Mouse (Mus musculus) cerebellum, adult 9-10 months (tissue): ENCODE measurements at regions not wholly inside any gene's neighbourhood (a gene's known extent, or its start where the extent isn't known, plus 50 kb on each side); places are given as distances from the start of the nearest gene placed in this dataset.
A peak's percentile ranks its signal among the peaks of the same experiment; 100 is the strongest.

Experiments used
- DNase-seq: peaks from one replicate; pipeline ENCODE4 v3.0.0; 2022

DNA sequence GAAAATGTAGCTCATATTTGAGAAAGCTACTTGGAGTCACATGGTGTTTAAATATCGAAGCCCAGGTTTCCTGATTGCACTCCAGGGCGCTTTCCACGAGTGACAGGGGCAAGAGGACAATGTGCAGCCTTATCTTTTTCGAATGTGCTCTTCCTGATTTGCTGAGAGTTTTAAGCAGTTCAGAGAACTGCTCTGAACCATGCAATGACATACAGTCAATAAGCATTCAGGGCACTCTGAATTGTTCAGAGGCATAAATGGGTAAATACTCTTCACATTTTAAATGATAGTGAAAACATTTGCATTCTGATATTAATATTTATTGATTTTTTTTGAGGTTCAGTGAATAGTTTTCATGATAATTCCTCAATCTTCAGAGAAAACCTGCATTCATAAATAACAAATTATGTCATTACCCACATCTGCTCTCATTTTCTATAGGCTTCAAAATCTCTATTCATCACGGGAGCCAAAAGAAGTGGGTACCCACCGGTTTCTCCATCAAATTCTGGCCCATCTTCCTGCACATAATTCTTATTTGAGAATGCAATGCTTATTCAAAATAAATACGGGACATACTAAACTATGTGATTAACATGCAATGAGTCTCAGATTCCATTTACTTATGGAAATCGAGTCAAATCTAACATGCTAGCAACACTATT is 171.7 kb downstream of the Btg1 start:
- DNase-seq, result no peak

DNA sequence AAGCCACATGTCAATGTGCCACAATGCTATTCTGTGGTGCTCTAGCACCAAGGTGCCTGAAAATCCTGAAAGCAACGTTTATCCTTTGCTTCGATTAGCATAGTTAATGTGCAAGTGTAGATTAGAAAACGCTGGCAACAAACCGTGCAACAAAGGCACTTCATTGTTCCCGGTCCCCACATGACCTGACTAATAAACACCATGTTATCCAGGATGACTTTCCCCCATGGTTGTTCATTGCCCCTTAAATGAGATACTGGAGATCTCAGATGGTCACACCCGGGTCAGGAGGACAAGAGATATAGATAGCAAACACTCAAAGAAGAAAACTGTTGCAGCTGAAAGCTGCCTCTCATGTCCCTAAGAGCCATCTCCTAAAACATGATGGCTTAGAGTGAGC is 180.3 kb downstream of the Btg1 start:
- DNase-seq, result no peak

DNA sequence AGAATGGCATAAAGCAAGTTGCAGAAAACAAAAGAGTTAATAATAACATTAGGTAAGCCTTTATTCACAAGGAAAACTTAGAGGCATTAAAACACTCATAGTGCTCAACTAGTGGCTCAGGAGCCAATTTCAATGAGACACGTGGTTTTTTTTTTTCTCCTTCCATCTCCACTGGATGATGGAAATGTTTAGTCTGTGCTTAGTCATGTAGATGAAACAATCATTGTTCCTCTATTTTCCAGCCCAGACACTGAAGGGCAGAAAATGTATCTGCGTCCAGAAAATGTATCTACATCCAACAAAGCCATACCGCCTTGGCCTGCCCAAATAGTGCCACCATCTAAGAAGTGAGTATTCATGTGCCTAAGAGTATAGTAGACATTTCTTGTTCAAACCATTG is 184.0 kb downstream of the Btg1 start:
- no peak for DNase-seq

DNA sequence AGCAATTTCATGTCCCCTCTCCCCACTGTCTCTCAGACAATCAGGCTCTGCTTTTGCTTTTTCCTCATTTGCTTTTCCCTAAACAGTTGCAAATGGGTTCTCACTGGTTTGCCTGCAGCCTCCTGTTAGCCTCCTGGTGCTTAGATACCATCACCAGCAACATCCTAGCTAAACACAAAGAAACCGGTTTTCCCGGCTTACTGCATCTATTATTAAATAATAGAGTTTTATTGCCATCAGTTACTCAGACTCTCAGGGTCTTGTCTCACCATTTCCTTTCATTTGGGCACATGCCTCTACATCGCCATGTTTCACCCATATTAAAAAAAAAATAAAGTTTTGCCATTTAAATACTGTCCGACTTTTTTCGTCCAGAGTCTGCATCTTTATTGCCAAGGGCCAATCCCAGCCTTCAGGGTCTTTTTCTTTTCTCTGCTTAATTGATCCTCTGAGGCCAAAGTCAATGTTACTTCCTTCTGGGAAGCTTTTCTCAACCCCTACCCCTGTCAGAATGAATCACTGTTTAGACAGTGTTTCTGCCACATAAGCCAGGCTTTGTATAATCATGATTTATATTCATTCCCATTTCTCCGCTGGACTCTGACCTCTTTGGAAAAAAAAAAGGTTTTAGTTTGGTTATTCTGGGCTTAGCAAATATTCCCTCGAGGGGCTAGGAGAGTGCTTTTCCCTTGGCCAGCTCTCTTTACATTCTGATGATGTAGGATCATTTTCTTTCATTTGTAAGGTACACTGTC is 187.4 kb downstream of the Btg1 start:
- DNase-seq, result no peak

DNA sequence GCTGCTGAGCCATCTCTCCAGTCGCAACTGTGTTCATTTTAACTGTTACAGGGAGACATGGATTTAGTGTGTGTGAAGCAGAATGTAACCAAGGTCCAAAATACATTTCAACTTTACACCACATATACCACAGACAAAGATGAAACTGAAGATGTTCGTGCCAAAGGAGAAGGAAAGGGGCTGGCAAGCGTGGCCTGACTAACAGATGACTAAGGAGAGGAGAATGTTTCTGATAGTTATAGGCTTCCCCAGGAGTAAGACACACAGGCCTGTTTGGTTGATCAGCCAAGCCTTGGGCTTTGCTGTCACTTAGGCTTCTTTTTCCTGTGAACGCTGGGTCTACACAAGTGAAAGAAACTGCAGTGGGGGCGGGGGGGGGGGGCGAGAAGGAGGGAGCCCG is 189.8 kb downstream of the Btg1 start:
- no peak for DNase-seq

DNA sequence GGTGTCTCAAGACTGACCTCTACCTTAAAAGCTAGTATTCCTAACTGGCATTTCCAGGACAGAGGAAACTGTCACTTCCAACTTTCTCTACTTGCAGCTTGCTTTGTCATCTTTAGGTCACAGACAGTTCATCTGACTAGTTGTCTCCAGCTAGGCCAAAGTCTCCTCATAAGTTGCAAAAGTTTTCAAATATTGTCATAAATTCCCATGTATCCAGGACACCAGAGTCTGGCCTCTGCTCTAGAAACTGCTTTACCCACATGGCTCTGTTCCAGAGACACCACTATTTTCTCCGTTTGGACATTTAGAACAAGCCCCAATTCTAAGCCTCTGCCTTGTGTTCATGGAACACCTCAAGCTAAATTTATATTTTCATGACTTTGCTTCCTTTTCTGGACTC is 205.0 kb downstream of the Btg1 start:
- DNase-seq, result no peak

DNA sequence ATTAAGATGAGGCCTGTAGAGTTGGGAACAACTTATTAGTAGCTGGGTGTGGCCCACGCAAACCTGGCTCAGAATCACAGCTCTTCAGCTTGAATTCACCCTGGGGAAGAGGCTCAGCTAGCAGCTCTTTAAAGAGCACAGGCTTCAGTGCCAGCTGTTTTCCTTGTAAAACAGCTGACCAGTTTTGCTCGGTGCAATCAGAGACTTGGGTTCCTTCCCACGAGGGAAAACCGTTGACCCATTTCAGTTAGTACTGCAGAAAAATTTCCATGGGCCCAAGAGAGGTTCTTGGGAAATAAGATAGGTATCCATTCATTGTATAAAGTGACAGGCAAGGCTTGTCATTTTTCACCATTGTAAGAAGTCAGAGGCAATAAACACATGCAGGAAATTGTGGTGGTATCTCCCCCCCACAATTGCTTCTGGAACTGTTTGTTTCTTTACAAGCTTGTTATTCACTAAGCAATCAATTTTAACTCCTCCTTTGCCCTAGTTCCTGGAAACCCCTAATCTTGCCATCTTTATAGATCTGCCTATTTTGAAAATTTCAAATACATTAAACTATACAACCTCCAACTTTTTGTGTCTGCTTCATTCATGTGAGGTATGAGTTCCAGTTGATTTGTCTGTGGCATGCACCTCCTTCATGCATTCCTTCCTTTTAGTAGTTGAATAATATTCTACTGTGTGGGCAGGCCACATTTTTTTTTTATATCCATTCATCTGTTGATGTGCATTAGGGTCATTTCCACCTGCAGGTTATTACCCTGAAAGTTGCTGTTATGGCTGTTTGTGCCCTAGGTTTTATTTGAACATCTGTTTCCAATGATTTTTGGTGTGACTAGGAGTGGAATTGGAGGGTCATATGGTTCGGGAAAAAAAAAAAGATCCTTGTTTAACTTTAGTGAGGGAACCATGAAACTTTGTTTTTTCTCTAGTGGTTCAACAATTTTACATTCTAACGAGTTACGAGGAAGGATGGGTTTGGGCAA is 205.8 kb downstream of the Btg1 start:
- no peak for DNase-seq

DNA sequence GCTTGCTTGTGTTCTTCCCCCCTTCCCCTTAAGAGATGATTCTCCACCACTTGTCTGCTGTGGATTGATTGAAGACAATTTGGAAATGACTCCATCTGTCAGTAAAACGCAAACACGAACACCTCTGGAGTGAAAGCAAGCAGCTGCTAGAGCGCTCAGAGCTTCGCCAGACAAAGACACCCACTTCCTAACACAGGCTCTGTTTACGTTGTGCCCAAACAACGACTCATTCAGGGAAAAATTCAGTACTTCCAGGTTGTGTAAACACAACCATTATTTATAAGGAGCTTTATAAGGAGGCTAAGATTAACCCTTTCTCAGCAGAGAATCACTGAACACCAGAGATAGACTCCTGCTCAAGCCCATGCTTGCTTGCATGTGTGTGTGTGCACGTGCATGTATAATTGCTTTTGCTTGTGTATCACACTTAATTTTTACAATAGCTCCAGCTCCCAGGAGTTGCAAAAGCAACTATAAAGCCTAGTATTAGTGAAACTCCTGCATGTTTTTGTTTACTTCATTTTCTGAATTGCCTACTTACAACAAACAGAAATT is 209.5 kb downstream of the Btg1 start:
- DNase-seq, result no peak

DNA sequence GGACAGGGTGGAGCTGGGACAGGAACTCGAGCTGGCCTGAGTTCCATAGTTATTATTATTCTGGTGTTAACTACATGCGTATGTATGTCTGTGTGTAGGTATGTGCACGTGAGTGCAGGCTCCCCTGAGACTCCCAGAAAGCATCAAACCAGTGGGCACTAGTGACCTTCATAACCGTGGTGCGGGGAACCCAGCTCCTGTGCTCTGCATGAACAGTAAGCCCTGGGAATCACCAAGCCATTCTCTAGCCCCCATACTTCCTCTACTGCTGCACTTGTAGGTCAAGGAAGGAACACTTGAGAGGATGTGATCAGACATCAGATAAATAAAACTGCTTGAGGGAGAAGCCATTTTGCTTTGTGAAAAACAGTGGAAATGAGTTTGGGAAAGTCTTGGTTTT is 211.2 kb downstream of the Btg1 start:
- peak; percentile 58 for DNase-seq

DNA sequence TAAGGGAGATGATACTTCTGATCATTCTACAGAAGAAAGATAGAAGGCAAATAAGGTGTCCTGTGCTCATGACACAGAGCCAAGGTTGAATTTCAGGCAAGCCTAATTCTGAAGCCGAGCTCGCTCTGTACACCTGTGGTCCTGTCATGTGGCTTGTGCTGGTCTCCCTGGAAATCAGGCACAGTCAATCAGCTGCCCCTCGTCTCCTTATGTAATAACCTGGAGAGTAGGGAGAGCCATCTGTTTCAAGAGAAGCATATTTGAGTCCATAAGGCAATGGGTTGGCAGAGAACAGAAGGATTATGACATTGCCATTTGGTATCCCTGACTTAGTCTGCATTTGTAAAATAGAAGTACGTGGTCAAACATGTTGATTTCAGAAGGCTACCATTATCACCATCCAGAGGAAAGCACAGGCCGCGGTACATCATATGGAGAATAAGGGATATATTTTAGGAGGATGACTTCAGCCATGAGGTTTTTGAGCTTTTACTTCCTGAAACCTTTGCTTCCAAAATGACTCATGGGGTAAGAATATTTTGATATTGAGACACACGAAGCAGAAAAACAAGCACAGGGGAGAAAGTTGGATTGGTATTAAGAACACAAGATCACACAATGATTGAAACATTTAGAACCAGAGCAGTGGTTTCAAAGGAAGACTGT is 211.9 kb downstream of the Btg1 start:
- DNase-seq, result peak; percentile 99

DNA sequence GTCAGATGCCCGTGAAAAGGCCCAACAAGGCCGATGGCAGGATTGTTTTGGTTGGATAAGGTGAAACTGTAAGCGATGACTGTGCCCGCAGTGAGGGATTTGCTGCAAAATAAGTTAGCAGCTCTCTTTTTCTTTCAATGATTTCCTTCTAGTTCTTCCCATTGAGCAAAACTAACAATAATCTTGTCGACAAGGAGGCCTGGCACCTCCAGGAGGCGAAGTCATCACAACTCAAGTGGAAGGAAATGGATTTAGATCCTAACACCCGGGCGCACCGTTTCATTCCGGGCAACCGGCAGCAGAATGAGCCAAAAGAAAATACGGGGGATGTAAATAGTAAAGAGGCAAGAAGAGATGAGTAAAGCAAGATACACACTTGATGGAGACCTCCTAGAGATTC is 214.3 kb downstream of the Btg1 start:
- peak; percentile 72 for DNase-seq

DNA sequence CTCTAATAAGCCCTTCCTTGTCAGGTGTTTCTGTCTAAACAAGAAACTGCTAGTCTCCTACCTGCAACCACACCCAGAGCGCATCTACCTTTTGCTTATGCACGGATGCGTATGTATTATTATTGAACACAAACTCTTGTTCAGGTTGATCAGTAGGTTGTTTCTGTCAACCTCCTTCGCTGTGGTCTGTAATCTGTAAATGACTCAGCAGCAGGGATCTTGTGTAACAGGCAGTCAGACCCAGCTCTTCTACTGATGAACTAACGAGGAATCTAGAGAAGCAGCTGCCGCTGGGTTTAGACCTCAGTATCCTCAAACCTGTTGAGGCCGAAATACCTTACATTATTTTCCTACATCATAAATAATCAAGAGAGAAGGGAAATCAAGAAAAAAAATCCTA is 220.4 kb downstream of the Btg1 start:
- no peak for DNase-seq

DNA sequence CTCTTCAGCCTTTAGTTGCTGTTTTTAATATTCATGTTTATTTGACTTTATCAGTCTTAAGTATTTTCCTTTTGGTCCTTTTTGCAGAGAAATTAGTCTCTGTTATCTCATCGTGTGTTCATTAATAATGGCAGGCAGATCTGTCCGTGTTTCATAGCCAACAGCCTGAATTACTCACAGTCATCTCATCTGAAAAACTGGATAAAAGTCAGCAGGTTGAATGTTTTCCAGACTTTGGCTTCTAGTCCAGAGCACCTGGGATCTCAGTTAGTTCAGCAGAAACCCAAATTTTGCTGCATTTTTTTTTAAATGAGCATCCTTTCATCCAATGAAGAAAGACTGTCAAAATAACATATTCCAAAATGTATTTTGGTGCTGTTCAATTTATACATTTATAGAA is 224.3 kb downstream of the Btg1 start:
- DNase-seq, result peak; percentile 94

DNA sequence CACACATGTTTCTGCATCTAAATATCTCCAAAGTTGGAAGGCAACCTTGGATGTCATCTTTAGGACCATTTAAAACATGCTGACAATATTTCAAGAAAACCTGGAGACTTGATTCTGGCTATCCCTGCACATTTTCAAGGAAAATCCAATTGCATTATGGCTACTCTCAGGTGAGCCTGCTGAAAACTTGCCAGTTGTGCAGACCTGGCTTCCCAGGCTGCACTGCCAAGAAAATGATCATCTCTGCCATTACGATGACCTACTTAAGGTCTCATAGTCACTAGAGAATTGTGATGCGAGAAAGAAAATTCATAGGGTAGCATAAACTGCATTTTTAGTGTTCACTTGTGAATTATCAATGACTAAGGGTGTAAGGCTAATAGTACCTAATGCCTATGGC is 225.2 kb downstream of the Btg1 start:
- peak; percentile 73 for DNase-seq

DNA sequence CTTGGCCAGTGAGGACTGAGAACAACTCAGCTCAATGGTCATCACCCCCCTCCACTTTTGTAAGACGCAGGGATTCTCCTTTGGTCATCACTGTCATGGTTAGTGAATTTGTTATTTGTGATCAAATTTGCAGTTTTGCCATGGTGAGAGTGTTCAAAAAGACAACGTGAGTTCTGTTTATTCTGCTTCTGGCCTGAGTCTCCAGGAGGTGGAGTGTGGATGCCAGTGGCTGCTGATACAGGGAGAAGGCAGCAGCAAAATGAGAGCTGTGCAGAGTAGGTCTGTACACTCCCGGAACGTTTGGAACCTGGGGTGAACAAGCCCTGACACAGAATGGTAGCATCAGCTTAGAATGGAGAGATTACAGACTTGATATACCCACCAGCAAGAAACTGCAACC is 229.1 kb downstream of the Btg1 start:
- peak; percentile 58 for DNase-seq

DNA sequence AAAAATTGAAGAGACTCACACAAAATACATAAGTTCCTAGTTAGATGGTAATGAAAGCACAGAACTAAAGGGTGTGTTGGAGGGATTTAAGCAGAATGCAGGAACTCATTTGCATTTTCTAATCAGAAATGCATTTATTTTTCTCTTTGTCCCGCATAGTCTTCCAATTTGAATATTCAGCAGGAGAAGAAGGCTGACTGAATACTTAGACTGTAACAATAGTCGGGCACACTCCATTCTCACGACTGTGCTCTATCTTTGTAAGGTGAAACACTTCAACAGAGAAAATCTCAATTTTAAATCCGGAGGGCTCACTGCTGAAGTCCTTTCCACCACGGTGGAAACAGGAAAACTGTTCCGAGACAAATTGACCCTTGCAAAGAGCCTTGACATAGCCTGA is 230.2 kb downstream of the Btg1 start:
- DNase-seq, result no peak

DNA sequence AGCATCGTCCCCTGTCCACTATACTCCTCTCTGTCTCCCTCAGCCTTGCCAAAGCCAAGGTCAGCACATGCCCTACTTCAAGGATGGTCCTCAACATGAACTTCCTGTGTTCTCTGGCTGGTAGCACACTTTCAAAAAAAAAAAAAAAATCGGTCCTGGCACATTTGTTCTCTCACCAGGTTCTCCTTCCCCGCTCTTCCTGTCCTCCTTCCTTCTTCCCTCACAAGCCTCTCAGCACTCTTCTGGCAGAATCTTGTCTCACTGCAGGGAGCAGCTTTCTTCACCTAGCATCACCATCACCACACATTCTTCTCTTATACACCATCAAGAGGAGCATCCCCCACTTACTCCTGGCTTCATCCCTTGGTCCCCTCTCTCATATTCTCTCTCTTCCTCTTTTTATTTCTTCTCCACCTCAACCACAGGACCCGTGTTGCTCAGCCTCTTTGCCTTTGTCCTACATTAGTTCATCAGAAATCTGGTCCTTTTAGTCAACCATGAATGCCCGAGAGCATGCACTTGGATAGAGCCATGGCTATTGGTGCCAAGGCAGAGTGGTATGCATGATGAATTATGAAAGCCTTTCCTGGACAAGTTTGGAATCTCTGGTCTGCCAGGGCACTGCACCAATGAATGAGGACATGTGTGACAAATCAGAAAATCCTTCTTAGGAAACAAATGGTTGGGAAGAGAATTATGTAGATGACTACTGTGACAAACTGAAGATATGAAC is 230.8 kb downstream of the Btg1 start:
- DNase-seq, result peak; percentile 97

DNA sequence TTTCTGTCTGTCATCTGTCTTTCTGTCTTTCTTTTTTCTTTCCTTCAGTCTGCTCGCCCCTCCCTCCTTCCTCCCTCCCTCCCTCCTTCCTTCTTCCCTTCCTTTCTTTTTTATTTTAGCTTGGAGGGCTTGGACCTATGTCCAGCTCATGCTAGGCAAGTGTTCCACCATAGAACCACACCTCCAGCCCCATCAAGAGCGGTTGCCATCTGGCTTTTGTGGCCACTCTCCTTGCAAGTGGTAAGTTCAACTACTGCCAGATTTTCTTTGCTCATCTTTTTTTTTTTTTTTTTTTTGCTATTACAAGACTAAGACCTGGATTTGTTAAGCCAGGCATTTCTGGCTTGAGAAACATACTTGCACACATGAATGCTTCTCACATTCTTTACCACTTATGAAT is 231.7 kb downstream of the Btg1 start:
- DNase-seq, result peak; percentile 56

DNA sequence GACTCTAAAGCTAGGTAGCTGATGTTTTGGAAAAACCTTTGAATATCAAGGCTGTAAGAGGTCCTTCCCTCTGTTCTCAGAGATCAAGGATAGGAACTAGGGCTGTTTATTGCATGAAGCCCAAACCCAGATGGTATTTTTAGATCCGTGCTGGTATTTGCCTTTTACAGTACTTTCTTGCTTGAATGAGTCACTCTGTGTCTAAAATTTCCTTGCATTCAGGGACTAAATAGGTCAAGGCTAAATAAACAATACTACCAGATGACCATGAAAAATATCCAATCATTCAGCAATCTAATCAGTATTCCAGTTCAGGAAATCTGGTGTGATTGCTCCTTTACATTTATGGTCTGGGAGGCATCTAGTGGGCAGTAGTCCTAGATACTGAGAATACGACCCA is 243.6 kb downstream of the Btg1 start:
- no peak for DNase-seq

DNA sequence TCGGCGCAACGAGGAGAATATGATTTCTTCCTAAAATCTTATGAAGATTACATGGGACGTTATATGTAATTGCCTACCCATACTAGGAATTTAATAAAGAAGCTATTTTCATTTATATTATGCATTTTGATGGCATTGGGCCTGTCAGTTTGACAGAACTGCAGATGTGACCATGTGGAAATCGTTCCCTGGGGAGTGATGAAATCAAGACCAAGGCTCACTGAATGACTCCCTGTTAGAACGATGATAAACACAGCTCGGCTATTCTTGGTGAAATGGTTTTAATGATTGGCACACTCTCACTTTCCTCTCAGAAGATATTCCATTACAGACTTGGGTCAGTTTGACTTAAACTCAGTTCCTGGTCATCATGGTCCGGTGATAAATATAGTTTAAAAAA is 246.4 kb downstream of the Btg1 start:
- no peak for DNase-seq

DNA sequence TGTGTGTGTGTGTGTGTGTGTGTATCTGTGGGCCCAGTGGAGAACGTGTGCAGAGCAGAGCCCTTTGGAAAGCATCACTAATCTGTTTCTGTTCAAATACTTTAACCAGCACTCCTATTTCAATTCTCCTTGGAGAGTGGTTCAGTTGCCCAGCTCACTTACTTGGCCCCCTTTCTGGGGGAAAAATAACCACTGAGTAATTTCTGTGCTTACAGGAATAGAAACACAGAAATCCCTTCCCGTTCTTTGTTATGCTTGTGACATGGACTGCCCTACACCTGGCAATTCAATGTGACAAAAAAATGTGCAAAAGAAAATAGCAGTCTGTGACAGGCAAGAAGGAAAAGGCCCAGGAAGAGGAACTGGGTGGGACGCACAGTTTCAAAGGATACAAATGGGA is 249.7 kb downstream of the Btg1 start:
- DNase-seq, result no peak

DNA sequence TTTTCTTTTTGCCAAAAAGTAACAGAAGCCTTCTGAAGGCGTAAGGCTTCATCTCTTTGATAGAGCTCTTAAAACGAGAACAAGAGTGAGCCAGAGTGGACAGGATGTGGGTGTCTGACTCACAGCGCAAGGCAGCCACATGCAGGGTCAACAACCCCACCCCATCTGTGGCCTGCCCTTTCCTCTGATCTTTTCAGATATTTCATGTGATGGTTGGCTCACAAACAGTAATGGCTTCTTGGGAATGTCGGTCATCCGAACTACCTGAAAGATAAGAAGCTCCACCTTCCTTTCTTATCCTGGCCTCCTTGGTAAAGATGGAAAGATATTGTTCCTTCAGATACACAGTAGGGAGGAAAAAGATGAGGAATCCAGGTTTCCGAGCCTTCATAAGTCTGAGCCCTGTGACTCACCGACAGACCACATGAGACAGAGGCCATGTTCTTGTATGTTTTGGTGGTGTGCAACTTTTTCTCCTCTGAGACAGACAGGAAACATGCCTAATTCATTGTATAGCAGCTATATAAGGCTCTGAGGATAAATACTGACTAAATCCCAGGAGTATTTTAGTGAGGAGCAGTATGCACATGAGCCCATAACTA is 254.9 kb downstream of the Btg1 start:
- DNase-seq, result no peak
